Mouse (Mus musculus): ENCODE measurements around the gene Smarcd3. TPM values are rescaled to one million over a fixed set of nuclear protein-coding genes. Genes with fewer than 3 reads are reported as not detected.

The Smarcd3 gene
- total RNA-seq, 1 experiment from 2014 or later, result 0.09 TPM

GRCm38 (mm10) chr5:24622386-24623040 lies 1.7 kb downstream of the Smarcd3 start:
- no peak for ATAC-seq (replicated peaks; ENCODE audit: low read depth, poor library complexity, severe bottlenecking)

GRCm38 (mm10) chr5:24620626-24621025 lies 3.6 kb downstream of the Smarcd3 start:
- no peak for ATAC-seq (replicated peaks; ENCODE audit: low read depth, poor library complexity, severe bottlenecking)

- ATAC-seq (replicated peaks; ENCODE audit: low read depth, poor library complexity, severe bottlenecking), result no peak
Measured at GRCm38 (mm10) chr5:24620116-24620515, 4.1 kb downstream of the Smarcd3 start.

GRCm38 (mm10) chr5:24618921-24619320 lies 5.3 kb downstream of the Smarcd3 start:
- ATAC-seq (replicated peaks; ENCODE audit: low read depth, poor library complexity, severe bottlenecking), result no peak

GRCm38 (mm10) chr5:24615097-24615496 lies 9.1 kb downstream of the Smarcd3 start:
- no peak for ATAC-seq (replicated peaks; ENCODE audit: low read depth, poor library complexity, severe bottlenecking)

- ATAC-seq (replicated peaks; ENCODE audit: low read depth, poor library complexity, severe bottlenecking), result no peak
Measured at GRCm38 (mm10) chr5:24612302-24612649, 11.9 kb downstream of the Smarcd3 start.

- no peak for ATAC-seq (replicated peaks; ENCODE audit: low read depth, poor library complexity, severe bottlenecking)
Measured at GRCm38 (mm10) chr5:24611366-24612301, 12.6 kb downstream of the Smarcd3 start.

- no peak for ATAC-seq (replicated peaks; ENCODE audit: low read depth, poor library complexity, severe bottlenecking)
Measured at GRCm38 (mm10) chr5:24609388-24609787, 14.8 kb downstream of the Smarcd3 start.

GRCm38 (mm10) chr5:24605980-24606665 lies 18.1 kb downstream of the Smarcd3 start:
- no peak for ATAC-seq (replicated peaks; ENCODE audit: low read depth, poor library complexity, severe bottlenecking)

- ATAC-seq (replicated peaks; ENCODE audit: low read depth, poor library complexity, severe bottlenecking), result no peak
Measured at GRCm38 (mm10) chr5:24605321-24605979, 18.8 kb downstream of the Smarcd3 start.

GRCm38 (mm10) chr5:24604656-24605100 lies 19.5 kb downstream of the Smarcd3 start:
- ATAC-seq (replicated peaks; ENCODE audit: low read depth, poor library complexity, severe bottlenecking), result 0 out of 2 replicates have a peak, but pooled peaks have one; percentile 17

- ATAC-seq (replicated peaks; ENCODE audit: low read depth, poor library complexity, severe bottlenecking), result peak; percentile 13; the same call in 1 of the 2 replicates
Measured at GRCm38 (mm10) chr5:24604080-24604655, 20.0 kb downstream of the Smarcd3 start.

- ATAC-seq (replicated peaks; ENCODE audit: low read depth, poor library complexity, severe bottlenecking), result no peak
Measured at GRCm38 (mm10) chr5:24603431-24604010, 20.7 kb downstream of the Smarcd3 start.

GRCm38 (mm10) chr5:24602751-24603343 lies 21.4 kb downstream of the Smarcd3 start:
- peak; percentile 17; the same call in 1 of the 2 replicates for ATAC-seq (replicated peaks; ENCODE audit: low read depth, poor library complexity, severe bottlenecking)

GRCm38 (mm10) chr5:24601911-24602750 lies 22.1 kb downstream of the Smarcd3 start:
- ATAC-seq (replicated peaks; ENCODE audit: low read depth, poor library complexity, severe bottlenecking), result peak; percentile 27

GRCm38 (mm10) chr5:24601071-24601835 lies 23.0 kb downstream of the Smarcd3 start:
- ATAC-seq (replicated peaks; ENCODE audit: low read depth, poor library complexity, severe bottlenecking), result no peak

- no peak for ATAC-seq (replicated peaks; ENCODE audit: low read depth, poor library complexity, severe bottlenecking)
Measured at GRCm38 (mm10) chr5:24600236-24600635, 24.0 kb downstream of the Smarcd3 start.

Data from common myeloid progenitor, adult 5-6 weeks (primary cell).